Mouse (Mus musculus) ES-Bruce4 (cell line): ENCODE measurements at regions not wholly inside any gene's neighbourhood (a gene's known extent, or its start where the extent isn't known, plus 50 kb on each side); places are given as distances from the start of the nearest gene placed in this dataset.

Experiments used
- CTCF ChIP-seq: IDR thresholded peaks from one replicate; pipeline ENCODE4 v1.8.1; 2011; ENCODE audit warnings: low read depth, low read length
- EP300 ChIP-seq: IDR thresholded peaks from 2 replicates; pipeline ENCODE4 v1.6.1; 2011; ENCODE audit warnings: low read depth, low read length; ENCODE audit not compliant: insufficient read depth

- TF ChIP-seq CTCF (no peak), EP300 (no peak)
These were observed 465.2 kb upstream of the Gm19410 start for GRCm38 (mm10) chr8:35300359-35300758.
